Mouse (Mus musculus): ENCODE results near the gene Pnpla6.

The Pnpla6 gene

GRCm38 (mm10) chr8:3515260-3515671, at the start of gene Pnpla6:
Pnpla6 (plus strand) TSS chr8:3515384.
- DNase-seq (ENCODE audit: low spot score in 2 of 2) = peak; percentile 88 to 90

GRCm38 (mm10) chr8:3467006-3467885, 47.9 kb upstream of the Pnpla6 start, which contains the start of gene Pex11g:
Pex11g (minus strand) TSS chr8:3467680.
- DNase-seq (ENCODE audit: low spot score in 2 of 2) = peak; percentile 99

- DNase-seq (ENCODE audit: low spot score in 2 of 2) = no peak
Measured at GRCm38 (mm10) chr8:3467886-3468545, 47.2 kb upstream of the Pnpla6 start.

GRCm38 (mm10) chr8:3468838-3469237, 46.3 kb upstream of the Pnpla6 start:
- DNase-seq (ENCODE audit: low spot score in 2 of 2) = no peak

- DNase-seq (ENCODE audit: low spot score in 2 of 2) = no peak
Measured at GRCm38 (mm10) chr8:3470562-3470961, 44.6 kb upstream of the Pnpla6 start, which contains the start of gene Tex45. Tex45 (plus strand) TSS chr8:3470862.

- no peak for DNase-seq (ENCODE audit: low spot score in 2 of 2)
Measured at GRCm38 (mm10) chr8:3475715-3476429, 39.3 kb upstream of the Pnpla6 start.

GRCm38 (mm10) chr8:3480221-3480785, 34.9 kb upstream of the Pnpla6 start:
- DNase-seq (ENCODE audit: low spot score in 2 of 2) = no peak

GRCm38 (mm10) chr8:3481605-3482004, 33.6 kb upstream of the Pnpla6 start:
- no peak for DNase-seq (ENCODE audit: low spot score in 2 of 2)

GRCm38 (mm10) chr8:3482240-3482740, 32.9 kb upstream of the Pnpla6 start:
- no peak for DNase-seq (ENCODE audit: low spot score in 2 of 2)

- DNase-seq (ENCODE audit: low spot score in 2 of 2) = no peak
Measured at GRCm38 (mm10) chr8:3483546-3483945, 31.6 kb upstream of the Pnpla6 start.

- DNase-seq (ENCODE audit: low spot score in 2 of 2) = no peak
Measured at GRCm38 (mm10) chr8:3485192-3485591, 30.0 kb upstream of the Pnpla6 start.

GRCm38 (mm10) chr8:3492901-3493844, 22.0 kb upstream of the Pnpla6 start, which contains the start of gene Zfp358:
Zfp358 (plus strand) TSS chr8:3493138.
- DNase-seq (ENCODE audit: low spot score in 2 of 2) = peak; percentile 53 to 63

GRCm38 (mm10) chr8:3493845-3494208, 21.4 kb upstream of the Pnpla6 start:
- DNase-seq (ENCODE audit: low spot score in 2 of 2) = no peak

- DNase-seq (ENCODE audit: low spot score in 2 of 2) = no peak
Measured at GRCm38 (mm10) chr8:3495578-3496427, 19.4 kb upstream of the Pnpla6 start.

- no peak for DNase-seq (ENCODE audit: low spot score in 2 of 2)
Measured at GRCm38 (mm10) chr8:3496428-3496748, 18.8 kb upstream of the Pnpla6 start.

- DNase-seq (ENCODE audit: low spot score in 2 of 2) = no peak
Measured at GRCm38 (mm10) chr8:3498583-3498982, 16.6 kb upstream of the Pnpla6 start.

GRCm38 (mm10) chr8:3499751-3500150, 15.4 kb upstream of the Pnpla6 start:
- no peak for DNase-seq (ENCODE audit: low spot score in 2 of 2)

- DNase-seq (ENCODE audit: low spot score in 2 of 2) = peak; percentile 94 to 98
Measured at GRCm38 (mm10) chr8:3500235-3501090, 14.7 kb upstream of the Pnpla6 start, which contains the start of gene Mcoln1. Mcoln1 (plus strand) TSS chr8:3500457.

- DNase-seq (ENCODE audit: low spot score in 2 of 2) = peak in 1 of 2 experiments; percentile 18
Measured at GRCm38 (mm10) chr8:3502217-3502616, 13.0 kb upstream of the Pnpla6 start.
